Mouse (Mus musculus): ENCODE data around the gene Tdrd3. TPM values are rescaled to one million over a fixed set of nuclear protein-coding genes. Genes with fewer than 3 reads are reported as not detected.
A peak's percentile ranks its signal among the peaks of the same experiment; 100 is the strongest.

Tdrd3 gene
- polyA plus RNA-seq, 1 experiment from 2014 or later, result 24.5 TPM

DNA sequence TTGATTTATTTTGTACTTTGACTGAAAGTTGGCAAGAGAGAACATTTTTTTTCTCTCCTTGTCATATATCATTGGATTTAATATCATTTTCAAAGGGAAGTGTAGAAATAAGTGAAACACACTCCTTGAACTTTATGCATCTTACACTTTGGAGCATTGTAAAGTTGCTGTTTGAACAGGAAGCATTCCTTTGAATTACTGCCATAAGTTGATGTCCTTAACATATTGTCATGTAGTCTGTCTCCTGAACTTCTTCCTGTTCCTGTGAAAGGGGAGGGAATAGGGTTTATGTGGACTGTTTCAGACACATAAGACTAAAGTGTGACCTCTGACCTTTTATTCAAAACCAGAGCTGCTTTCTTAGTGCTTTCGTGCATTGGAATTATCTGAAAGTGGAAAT lies 55.1 kb downstream of the Tdrd3 start:
- H3K9ac ChIP-seq (ENCODE audit: low read length), result no peak overlapping the region
- peaks cover 3% of the 10 kb centered on the region; the same call in 1 of the 2 replicates for H3K4me1 ChIP-seq (replicated peaks; ENCODE audit: control insufficient read depth, insufficient read depth, low read length)
- H3K27ac ChIP-seq (ENCODE audit: low read length), result no peak overlapping the region
- 65% methylated on average over 1 of the region's 1 CpGs for WGBS
- no peak overlapping the region for H3K4me2 ChIP-seq (ENCODE audit: low read depth, low read length)
- no peaks in the 10 kb centered on the region for H3K9me3 ChIP-seq (ENCODE audit: control insufficient read depth, low read length)
- peaks cover 4% of the 10 kb centered on the region; the same call in 1 of the 2 replicates for H3K36me3 ChIP-seq (ENCODE audit: control insufficient read depth, insufficient read depth, low read length)
- H3K4me3 ChIP-seq (ENCODE audit: low read length), result no peak overlapping the region
- H3K27me3 ChIP-seq (ENCODE audit: control insufficient read depth, insufficient read depth, low read depth, low read length), result no peaks in the 10 kb centered on the region
- ATAC-seq (ENCODE audit: low read depth), result no peak

DNA sequence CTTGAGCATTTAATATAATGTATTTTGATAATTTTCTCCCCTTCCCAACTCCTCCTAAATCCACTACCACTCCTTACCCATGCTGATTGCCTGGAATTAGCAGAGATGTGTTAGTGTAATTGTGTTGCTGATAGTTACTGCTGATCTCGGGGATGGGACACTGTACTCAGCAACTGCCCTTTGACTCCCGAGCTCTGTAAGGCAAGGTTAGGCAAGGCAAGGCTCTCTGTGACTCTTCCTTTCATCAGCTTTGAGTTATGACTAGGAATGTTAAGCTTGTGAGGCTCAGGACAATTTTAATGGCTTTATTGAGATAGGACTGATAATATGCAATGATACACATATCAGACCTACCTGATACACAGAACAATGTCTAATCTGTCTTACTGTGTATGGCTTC lies 56.3 kb downstream of the Tdrd3 start:
- peaks cover 4% of the 10 kb centered on the region; the same call in 1 of the 2 replicates for H3K36me3 ChIP-seq (ENCODE audit: control insufficient read depth, insufficient read depth, low read length)
- no peak overlapping the region for H3K4me3 ChIP-seq (ENCODE audit: low read length)
- H3K27me3 ChIP-seq (ENCODE audit: control insufficient read depth, insufficient read depth, low read depth, low read length), result no peaks in the 10 kb centered on the region
- WGBS, result 69% methylated on average over 2 of the region's 2 CpGs
- no peaks in the 10 kb centered on the region for H3K9me3 ChIP-seq (ENCODE audit: control insufficient read depth, low read length)
- peaks cover 3% of the 10 kb centered on the region; the same call in 1 of the 2 replicates for H3K4me1 ChIP-seq (replicated peaks; ENCODE audit: control insufficient read depth, insufficient read depth, low read length)
- H3K27ac ChIP-seq (ENCODE audit: low read length), result no peak overlapping the region
- no peak overlapping the region for H3K9ac ChIP-seq (ENCODE audit: low read length)
- ATAC-seq (ENCODE audit: low read depth), result no peak
- H3K4me2 ChIP-seq (ENCODE audit: low read depth, low read length), result no peak overlapping the region

DNA sequence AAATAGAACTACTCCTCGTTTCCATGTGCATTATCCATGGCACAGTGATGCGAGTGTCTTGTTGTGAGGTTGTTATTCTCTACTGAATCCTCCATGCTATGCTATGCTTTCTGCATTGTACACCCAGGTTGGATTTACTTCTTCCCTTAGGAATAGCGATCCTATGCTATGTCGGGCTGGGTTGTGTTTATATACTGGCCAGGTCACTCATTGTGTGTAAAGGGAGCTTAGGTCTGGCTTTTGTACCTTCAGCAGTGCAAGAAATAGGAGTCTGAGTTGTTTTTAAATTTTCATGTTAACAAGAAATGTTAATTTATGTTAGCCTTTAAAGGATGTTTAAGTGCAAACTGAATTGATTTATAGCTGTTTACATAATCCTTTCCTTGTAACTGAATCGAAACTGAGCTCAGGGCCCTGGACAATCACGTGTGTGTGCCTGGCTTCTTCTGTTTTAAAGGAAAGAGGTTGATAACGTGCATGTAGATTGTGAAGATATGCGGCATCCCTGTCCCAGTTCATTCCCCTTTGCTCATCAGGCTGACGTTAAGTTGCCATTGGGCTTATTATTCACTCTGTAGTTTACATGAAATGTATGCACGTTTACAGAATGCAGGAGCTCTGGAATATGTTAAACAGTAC lies 59.4 kb downstream of the Tdrd3 start:
- Histone ChIP-seq H3K4me2 (ENCODE audit: low read depth, low read length) (no peak overlapping the region; the same call in 1 of the 2 replicates), H3K4me3 (ENCODE audit: low read length) (no peak overlapping the region), H3K27ac (ENCODE audit: low read length) (peak overlapping the region; percentile 52; the same call in 1 of the 2 replicates), H3K27me3 (ENCODE audit: control insufficient read depth, insufficient read depth, low read depth, low read length) (no peaks in the 10 kb centered on the region), H3K36me3 (ENCODE audit: control insufficient read depth, insufficient read depth, low read length) (peaks cover 7% of the 10 kb centered on the region), H3K9ac (ENCODE audit: low read length) (no peak overlapping the region), H3K9me3 (ENCODE audit: control insufficient read depth, low read length) (no peaks in the 10 kb centered on the region), H3K4me1 (replicated peaks; ENCODE audit: control insufficient read depth, insufficient read depth, low read length) (peaks cover 2% of the 10 kb centered on the region; the same call in 1 of the 2 replicates)
- WGBS, result 50% methylated on average over 10 of the region's 10 CpGs
- peak; percentile 66 for ATAC-seq (ENCODE audit: low read depth)

- peaks cover 10% of the 10 kb centered on the region for H3K36me3 ChIP-seq (ENCODE audit: control insufficient read depth, insufficient read depth, low read length)
- ATAC-seq (ENCODE audit: low read depth), result peak; percentile 17; the same call in 1 of the 2 replicates
- no peak overlapping the region for H3K9ac ChIP-seq (ENCODE audit: low read length)
- H3K27ac ChIP-seq (ENCODE audit: low read length), result no peak overlapping the region
- no peaks in the 10 kb centered on the region for H3K27me3 ChIP-seq (ENCODE audit: control insufficient read depth, insufficient read depth, low read depth, low read length)
- no peak overlapping the region for H3K4me2 ChIP-seq (ENCODE audit: low read depth, low read length)
- no peaks in the 10 kb centered on the region for H3K4me1 ChIP-seq (replicated peaks; ENCODE audit: control insufficient read depth, insufficient read depth, low read length)
- H3K9me3 ChIP-seq (ENCODE audit: control insufficient read depth, low read length), result no peaks in the 10 kb centered on the region
- WGBS, result 40% methylated on average over 1 of the region's 3 CpGs
- no peak overlapping the region for H3K4me3 ChIP-seq (ENCODE audit: low read length)
Measured at GRCm38 (mm10) chr14:87478339-87478951, 62.0 kb downstream of the Tdrd3 start.

DNA sequence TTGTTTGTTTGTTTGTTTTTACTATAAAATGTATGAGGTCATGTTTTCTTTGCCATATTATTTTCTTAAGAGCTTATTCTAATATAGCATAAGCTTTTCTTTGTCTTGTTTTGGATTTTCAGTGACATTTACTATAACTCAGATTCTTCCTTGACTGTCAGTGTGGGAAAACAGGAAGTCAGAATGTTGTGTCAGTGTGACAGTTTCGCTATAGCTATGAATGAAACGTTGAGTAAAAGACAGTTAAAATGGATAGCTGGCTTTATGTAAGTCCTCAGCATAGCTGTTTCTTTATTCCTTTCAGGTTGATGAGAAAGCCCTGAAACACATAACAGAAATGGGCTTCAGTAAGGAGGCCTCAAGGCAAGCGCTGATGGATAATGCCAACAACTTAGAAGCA lies 69.4 kb downstream of the Tdrd3 start:
- Histone ChIP-seq H3K36me3 (ENCODE audit: control insufficient read depth, insufficient read depth, low read length) (peaks cover 9% of the 10 kb centered on the region), H3K27me3 (ENCODE audit: control insufficient read depth, insufficient read depth, low read depth, low read length) (no peaks in the 10 kb centered on the region), H3K4me2 (ENCODE audit: low read depth, low read length) (no peak overlapping the region), H3K4me1 (replicated peaks; ENCODE audit: control insufficient read depth, insufficient read depth, low read length) (no peaks in the 10 kb centered on the region), H3K9me3 (ENCODE audit: control insufficient read depth, low read length) (no peaks in the 10 kb centered on the region), H3K4me3 (ENCODE audit: low read length) (no peak overlapping the region), H3K9ac (ENCODE audit: low read length) (no peak overlapping the region), H3K27ac (ENCODE audit: low read length) (no peak overlapping the region)
- ATAC-seq (ENCODE audit: low read depth), result no peak
- WGBS, result 82% methylated on average over 3 of the region's 3 CpGs

- H3K27ac ChIP-seq (ENCODE audit: low read length), result no peak overlapping the region
- H3K9ac ChIP-seq (ENCODE audit: low read length), result no peak overlapping the region
- no peak for ATAC-seq (ENCODE audit: low read depth)
- no peaks in the 10 kb centered on the region for H3K4me1 ChIP-seq (replicated peaks; ENCODE audit: control insufficient read depth, insufficient read depth, low read length)
- no peak overlapping the region for H3K4me2 ChIP-seq (ENCODE audit: low read depth, low read length)
- 85% methylated on average over 11 of the region's 11 CpGs for WGBS
- H3K4me3 ChIP-seq (ENCODE audit: low read length), result no peak overlapping the region
- H3K9me3 ChIP-seq (ENCODE audit: control insufficient read depth, low read length), result no peaks in the 10 kb centered on the region
- H3K36me3 ChIP-seq (ENCODE audit: control insufficient read depth, insufficient read depth, low read length), result peaks cover 3% of the 10 kb centered on the region; the same call in 1 of the 2 replicates
- H3K27me3 ChIP-seq (ENCODE audit: control insufficient read depth, insufficient read depth, low read depth, low read length), result no peaks in the 10 kb centered on the region
Measured at GRCm38 (mm10) chr14:87497955-87498594, 81.6 kb downstream of the Tdrd3 start.

- no peak for ATAC-seq (ENCODE audit: low read depth)
- no peaks in the 10 kb centered on the region for H3K9me3 ChIP-seq (ENCODE audit: control insufficient read depth, low read length)
- H3K27ac ChIP-seq (ENCODE audit: low read length), result no peak overlapping the region
- H3K27me3 ChIP-seq (ENCODE audit: control insufficient read depth, insufficient read depth, low read depth, low read length), result no peaks in the 10 kb centered on the region
- H3K4me1 ChIP-seq (replicated peaks; ENCODE audit: control insufficient read depth, insufficient read depth, low read length), result no peaks in the 10 kb centered on the region
- no peak overlapping the region for H3K9ac ChIP-seq (ENCODE audit: low read length)
- no peak overlapping the region for H3K4me3 ChIP-seq (ENCODE audit: low read length)
- H3K36me3 ChIP-seq (ENCODE audit: control insufficient read depth, insufficient read depth, low read length), result peaks cover 12% of the 10 kb centered on the region
- 76% methylated on average over 8 of the region's 8 CpGs for WGBS
- no peak overlapping the region for H3K4me2 ChIP-seq (ENCODE audit: low read depth, low read length)
Measured at GRCm38 (mm10) chr14:87505924-87506323, 89.5 kb downstream of the Tdrd3 start.

DNA sequence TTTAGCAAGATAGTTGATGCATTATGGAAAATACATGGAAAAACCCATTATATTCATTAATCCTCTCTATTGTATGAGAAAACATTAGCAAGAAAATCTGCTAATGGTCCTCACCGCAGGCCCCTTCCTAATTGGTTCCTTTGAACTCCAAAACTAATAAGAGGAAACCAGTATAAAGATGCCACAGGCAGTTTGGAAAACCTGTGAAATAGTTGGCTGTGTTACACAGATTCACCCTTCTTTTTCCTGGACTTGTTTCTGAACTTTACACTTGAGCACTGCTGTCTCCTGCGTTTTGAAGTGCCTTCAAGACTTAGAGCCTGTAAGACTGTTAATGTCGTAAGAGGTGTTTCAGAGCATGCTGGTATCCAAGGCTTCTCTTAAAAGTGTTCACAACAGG lies 98.8 kb downstream of the Tdrd3 start:
- no peaks in the 10 kb centered on the region for H3K27me3 ChIP-seq (ENCODE audit: control insufficient read depth, insufficient read depth, low read depth, low read length)
- 0 out of 2 replicates have a peak, but pooled peaks cover 4% of the 10 kb centered on the region for H3K4me1 ChIP-seq (replicated peaks; ENCODE audit: control insufficient read depth, insufficient read depth, low read length)
- H3K4me2 ChIP-seq (ENCODE audit: low read depth, low read length), result no peak overlapping the region
- H3K27ac ChIP-seq (ENCODE audit: low read length), result no peak overlapping the region
- H3K9ac ChIP-seq (ENCODE audit: low read length), result no peak overlapping the region
- ATAC-seq (ENCODE audit: low read depth), result no peak
- WGBS, result 85% methylated on average over 3 of the region's 3 CpGs
- H3K4me3 ChIP-seq (ENCODE audit: low read length), result no peak overlapping the region
- 0 out of 2 replicates have a peak, but pooled peaks cover 2% of the 10 kb centered on the region for H3K36me3 ChIP-seq (ENCODE audit: control insufficient read depth, insufficient read depth, low read length)
- no peaks in the 10 kb centered on the region for H3K9me3 ChIP-seq (ENCODE audit: control insufficient read depth, low read length)

- no peak overlapping the region for H3K27ac ChIP-seq (ENCODE audit: low read length)
- H3K4me1 ChIP-seq (replicated peaks; ENCODE audit: control insufficient read depth, insufficient read depth, low read length), result no peaks in the 10 kb centered on the region
- no peak for ATAC-seq (ENCODE audit: low read depth)
- no peak overlapping the region for H3K4me3 ChIP-seq (ENCODE audit: low read length)
- H3K9me3 ChIP-seq (ENCODE audit: control insufficient read depth, low read length), result no peaks in the 10 kb centered on the region
- 79% methylated on average over 4 of the region's 4 CpGs for WGBS
- H3K27me3 ChIP-seq (ENCODE audit: control insufficient read depth, insufficient read depth, low read depth, low read length), result no peaks in the 10 kb centered on the region
- no peak overlapping the region for H3K4me2 ChIP-seq (ENCODE audit: low read depth, low read length)
- no peak overlapping the region for H3K9ac ChIP-seq (ENCODE audit: low read length)
- 0 out of 2 replicates have a peak, but pooled peaks cover 2% of the 10 kb centered on the region for H3K36me3 ChIP-seq (ENCODE audit: control insufficient read depth, insufficient read depth, low read length)
Measured at GRCm38 (mm10) chr14:87517381-87517780, 100.9 kb downstream of the Tdrd3 start.
